Mouse (Mus musculus): ENCODE results near the gene Zfp985. TPM values are rescaled to one million over a fixed set of nuclear protein-coding genes. Genes with fewer than 3 reads are reported as not detected.
"Not testable (repeated sequence)": the region's sequence is repeated elsewhere in the genome, so short reads cannot be mapped to it uniquely, and the experiment has no call there.

Gene Zfp985
- polyA plus RNA-seq, 1 experiment from 2014 or later = 0.10 TPM

DNA sequence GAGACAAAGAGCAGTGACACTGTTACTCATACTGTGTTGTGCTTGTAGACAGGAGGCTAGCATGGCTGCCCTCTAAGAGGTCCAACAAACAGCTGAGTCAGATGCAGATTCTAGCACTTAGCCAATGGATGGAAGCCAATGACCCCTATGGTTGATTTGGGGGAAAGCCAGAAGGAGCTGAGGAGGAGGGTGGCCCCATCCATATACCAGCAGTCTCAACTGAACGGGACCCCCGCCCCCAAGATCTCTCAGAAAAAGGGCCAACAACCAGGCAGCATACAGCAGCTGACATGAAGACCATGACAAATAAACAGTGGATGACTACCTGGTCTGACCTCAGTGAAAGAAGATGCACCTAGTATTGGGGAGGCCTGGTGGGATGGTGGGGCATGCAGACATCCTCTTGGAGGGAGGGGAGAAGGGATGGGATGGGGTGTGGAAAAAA, 80.8 kb downstream of the Zfp985 start:
- H3K27ac ChIP-seq (replicated peaks); H3K27me3 ChIP-seq; H3K9me3 ChIP-seq; H3K36me3 ChIP-seq; H3K4me2 ChIP-seq (replicated peaks); H3K4me3 ChIP-seq; H3K4me1 ChIP-seq; H3K9ac ChIP-seq (replicated peaks): not testable (repeated sequence)
- no CpG with 5 or more reads among the region's 2 CpGs for WGBS
- ATAC-seq (ENCODE audit: low FRiP score, low read depth) = peak; percentile 85

Other genes with a start within 250 kb of the Zfp985 start
- gene Zfp988, start 247.6 kb upstream of the Zfp985 start, polyA plus RNA-seq (2016; fragmentation: Nextera tagmentation; extraction: Ambion mirVana) = not detected in 2 replicates
- not detected in 2 replicates for gene Zfp978, start 192.0 kb upstream of the Zfp985 start, polyA plus RNA-seq (2016; fragmentation: Nextera tagmentation; extraction: Ambion mirVana)
- gene Zfp982, start 60.9 kb upstream of the Zfp985 start, polyA plus RNA-seq (2016; fragmentation: Nextera tagmentation; extraction: Ambion mirVana) = 9.6 and 9.7 TPM in 2 replicates
- gene Gm16503, start 13.1 kb upstream of the Zfp985 start, polyA plus RNA-seq (2016; fragmentation: Nextera tagmentation; extraction: Ambion mirVana) = 0.60 and 0.71 TPM in 2 replicates
- gene Zfp979, start 89.2 kb downstream of the Zfp985 start, polyA plus RNA-seq (2016; fragmentation: Nextera tagmentation; extraction: Ambion mirVana) = 2.5 and 2.8 TPM in 2 replicates
- gene Zfp534, start 149.3 kb downstream of the Zfp985 start, polyA plus RNA-seq (2016; fragmentation: Nextera tagmentation; extraction: Ambion mirVana) = not detected in 2 replicates

Measured in midbrain, embryonic 12.5 days (tissue).